Mouse (Mus musculus) MEL (cell line): ENCODE data around the gene Farp1. TPM values are rescaled to one million over a fixed set of nuclear protein-coding genes. Genes with fewer than 3 reads are reported as not detected.

ENCODE experiments used
- DNase-seq: peaks from one replicate; pipeline ENCODE4 v3.0.0; 2011; ENCODE audit warnings: low read depth, low spot score
- H3K27ac ChIP-seq: 2 replicates; pipeline ENCODE4 v1.5.1; 2012; ENCODE audit warnings: low read depth, mild to moderate bottlenecking, control low read depth, low read length, moderate library complexity; ENCODE audit not compliant: control insufficient read depth
- H3K27me3 ChIP-seq, 2 experiments: fragments of 150-350 bp in 1 of 2; sonication (generic) in 1 of 2; 2 replicates each; pipeline ENCODE4 v1.6.1; 2012; ENCODE audit warnings: low read length in 2 of 2, mild to moderate bottlenecking in 2 of 2, improper control_type of control experiment in 1 of 2, moderate library complexity in 1 of 2; ENCODE audit not compliant: insufficient read depth in 2 of 2, control insufficient read depth in 1 of 2
- H3K36me3 ChIP-seq, 2 experiments: 2 replicates each; pipeline ENCODE4 v1.6.1; 2012 to 2014; ENCODE audit warnings: low read length in 2 of 2, improper control_type of control experiment in 1 of 2, inconsistent platforms in 1 of 2, mild to moderate bottlenecking in 1 of 2; ENCODE audit not compliant: insufficient read depth in 2 of 2, control insufficient read depth in 1 of 2
- H3K4me1 ChIP-seq, 2 experiments: fragments of 150-350 bp in 1 of 2; sonication (generic) in 1 of 2; 2 replicates each; pipeline ENCODE4 v1.6.1; 2012; ENCODE audit warnings: low read length in 2 of 2, improper control_type of control experiment in 1 of 2, mild to moderate bottlenecking in 1 of 2; ENCODE audit not compliant: insufficient read depth in 2 of 2, control insufficient read depth in 1 of 2
- H3K4me3 ChIP-seq, 2 experiments: fragments of 150-350 bp in 1 of 2; sonication (generic) in 1 of 2; 2 replicates each; pipeline ENCODE4 v1.5.1; 2012; ENCODE audit warnings: low read depth in 2 of 2, low read length in 2 of 2, mild to moderate bottlenecking in 2 of 2, moderate library complexity in 2 of 2, control low read depth in 1 of 2, improper control_type of control experiment in 1 of 2; ENCODE audit not compliant: control insufficient read depth in 1 of 2, insufficient read depth in 1 of 2
- H3K79me2 ChIP-seq: 2 replicates; pipeline ENCODE4 v1.6.1; 2012; ENCODE audit warnings: mild to moderate bottlenecking, low read length, moderate library complexity; ENCODE audit not compliant: control insufficient read depth, poor library complexity, insufficient read depth
- H3K9ac ChIP-seq: 2 replicates; pipeline ENCODE4 v1.6.1; 2012; ENCODE audit warnings: low read depth, mild to moderate bottlenecking, control low read depth, low read length, moderate library complexity; ENCODE audit not compliant: control insufficient read depth, poor library complexity, severe bottlenecking
- H3K9me3 ChIP-seq: fragments of 150-350 bp; sonication (generic); replicated peaks from 2 replicates; pipeline ENCODE4 v1.6.1; 2012; ENCODE audit warnings: mild to moderate bottlenecking, low read length, improper control_type of control experiment, moderate library complexity; ENCODE audit not compliant: insufficient read depth
- BHLHE40 ChIP-seq: IDR thresholded peaks from 2 replicates; pipeline ENCODE4 v1.6.1; 2012; ENCODE audit warnings: low read depth, mild to moderate bottlenecking, inconsistent platforms, low read length, improper control_type of control experiment, borderline replicate concordance
- CHD1 ChIP-seq: IDR thresholded peaks from 2 replicates; pipeline ENCODE4 v1.6.1; 2012; ENCODE audit warnings: low read depth, mild to moderate bottlenecking, inconsistent platforms, low read length, improper control_type of control experiment
- EP300 ChIP-seq, 2 experiments: IDR thresholded peaks; 2 replicates each; pipeline ENCODE4 v1.6.1; 2011; ENCODE audit warnings: improper control_type of control experiment in 2 of 2, low read length in 2 of 2, low read depth in 1 of 2, mild to moderate bottlenecking in 1 of 2
- HCFC1 ChIP-seq: IDR thresholded peaks from 2 replicates; pipeline ENCODE4 v1.6.1; 2012; ENCODE audit warnings: low read depth, mild to moderate bottlenecking, inconsistent platforms, low read length, improper control_type of control experiment, moderate library complexity
- JUND ChIP-seq: IDR thresholded peaks from 2 replicates; pipeline ENCODE4 v1.6.1; 2011; ENCODE audit warnings: low read depth, mild to moderate bottlenecking, improper control_type of control experiment, low read length
- POLR2AphosphoS2 ChIP-seq: IDR thresholded peaks from 2 replicates; pipeline ENCODE4 v1.6.1; 2011; ENCODE audit warnings: low read length, improper control_type of control experiment
- RCOR1 ChIP-seq: IDR thresholded peaks from 2 replicates; pipeline ENCODE4 v1.6.1; 2012; ENCODE audit warnings: low read depth, mild to moderate bottlenecking, inconsistent platforms, low read length, improper control_type of control experiment
- SIN3A ChIP-seq: IDR thresholded peaks from 2 replicates; pipeline ENCODE4 v1.6.1; 2012; ENCODE audit warnings: low read length, improper control_type of control experiment, inconsistent platforms
- TAL1 ChIP-seq: IDR thresholded peaks from 2 replicates; pipeline ENCODE4 v1.6.1; 2012; ENCODE audit warnings: mild to moderate bottlenecking, inconsistent platforms, low read length, moderate library complexity, mixed read lengths
- TCF12 ChIP-seq: IDR thresholded peaks from 2 replicates; pipeline ENCODE4 v1.6.1; 2014; ENCODE audit warnings: low read depth, mild to moderate bottlenecking, inconsistent platforms, low read length, improper control_type of control experiment, moderate library complexity
- ZC3H11A ChIP-seq: IDR thresholded peaks from 2 replicates; pipeline ENCODE4 v1.6.1; 2012; ENCODE audit warnings: low read depth, mild to moderate bottlenecking, inconsistent platforms, low read length, improper control_type of control experiment
- ZKSCAN1 ChIP-seq: IDR thresholded peaks from 2 replicates; pipeline ENCODE4 v1.6.1; 2012; ENCODE audit warnings: low read depth, mild to moderate bottlenecking, inconsistent platforms, low read length, improper control_type of control experiment, moderate library complexity
- ZNF384 ChIP-seq: IDR thresholded peaks from 2 replicates; pipeline ENCODE4 v1.6.1; 2012; ENCODE audit warnings: low read depth, mild to moderate bottlenecking, inconsistent platforms, low read length, improper control_type of control experiment
- polyA plus RNA-seq, 2 experiments: library from polyadenylated mRNA; stranded (reverse) in 1 of 2; unstranded in 1 of 2; fragments of >175 nt in 1 of 2; fragments of >200 nt in 1 of 2; gene quantifications; 2 replicates each; pipeline versions ENCODE4 v1.2.1 to v1.2.4; 2012; ENCODE audit warnings: low replicate concordance in 2 of 2, low read depth in 1 of 2; ENCODE audit not compliant: insufficient read length in 2 of 2, insufficient read depth in 1 of 2, missing spikeins in 1 of 2
- total RNA-seq: library from RNA; depleted of rRNA; stranded (reverse); fragments of 300-350 nt; gene quantifications from 2 replicates; pipeline ENCODE4 v1.2.3, GENCODE M21; 2012

Farp1 gene
- total and polyA plus RNA-seq, 3 experiments: 0.62 to 1.1 TPM; not detected in 1

GRCm38 (mm10) chr14:121177907-121178306 is 142.9 kb downstream of the Farp1 start (continued):
- TF ChIP-seq CHD1: no peak

GRCm38 (mm10) chr14:121180611-121181010 is 145.6 kb downstream of the Farp1 start:
- DNase-seq: no peak
- Histone ChIP-seq H3K4me3 (no peak overlapping the region), H3K36me3 (no peaks in the 10 kb centered on the region), H3K9me3 (no peaks in the 10 kb centered on the region), H3K27ac (no peak overlapping the region), H3K79me2 (no peaks in the 10 kb centered on the region), H3K9ac (no peak overlapping the region), H3K27me3 (no peaks in the 10 kb centered on the region), H3K4me1 (no peaks in the 10 kb centered on the region)
- TF ChIP-seq TCF12: no peak
- TF ChIP-seq JUND: no peak
- no peak for TF ChIP-seq TAL1
- TF ChIP-seq ZKSCAN1: no peak

GRCm38 (mm10) chr14:121181798-121182197 is 146.8 kb downstream of the Farp1 start:
- no peak for DNase-seq
- Histone ChIP-seq H3K4me3 (no peak overlapping the region), H3K9me3 (no peaks in the 10 kb centered on the region), H3K27me3 (no peaks in the 10 kb centered on the region), H3K27ac (no peak overlapping the region), H3K36me3 (no peaks in the 10 kb centered on the region), H3K4me1 (no peaks in the 10 kb centered on the region), H3K9ac (no peak overlapping the region), H3K79me2 (no peaks in the 10 kb centered on the region)
- TF ChIP-seq POLR2AphosphoS2 (no peak), RCOR1 (no peak), HCFC1 (no peak)

GRCm38 (mm10) chr14:121182967-121183366 is 148.0 kb downstream of the Farp1 start:
- no peaks in the 10 kb centered on the region for H3K36me3 ChIP-seq
- no peak for TF ChIP-seq ZNF384
- no peak for TF ChIP-seq ZC3H11A
- TF ChIP-seq BHLHE40: no peak
- no peak for TF ChIP-seq EP300 (IDR thresholded peaks at IDR 0.05; ENCODE audit: low read depth in 1 of 2, low read length in 2 of 2)
- TF ChIP-seq SIN3A: no peak
- TF ChIP-seq, all 39 proteins: peak for 0
- Histone ChIP-seq H3K4me1 (no peaks in the 10 kb centered on the region), H3K27me3 (no peaks in the 10 kb centered on the region), H3K9me3 (no peaks in the 10 kb centered on the region), H3K4me3 (no peak overlapping the region), H3K27ac (no peak overlapping the region), H3K79me2 (no peaks in the 10 kb centered on the region), H3K9ac (no peak overlapping the region)
- DNase-seq: no peak
